Comparison of ENCODE assay signal across 9 mouse cellular contexts in the genomic region with DNA sequence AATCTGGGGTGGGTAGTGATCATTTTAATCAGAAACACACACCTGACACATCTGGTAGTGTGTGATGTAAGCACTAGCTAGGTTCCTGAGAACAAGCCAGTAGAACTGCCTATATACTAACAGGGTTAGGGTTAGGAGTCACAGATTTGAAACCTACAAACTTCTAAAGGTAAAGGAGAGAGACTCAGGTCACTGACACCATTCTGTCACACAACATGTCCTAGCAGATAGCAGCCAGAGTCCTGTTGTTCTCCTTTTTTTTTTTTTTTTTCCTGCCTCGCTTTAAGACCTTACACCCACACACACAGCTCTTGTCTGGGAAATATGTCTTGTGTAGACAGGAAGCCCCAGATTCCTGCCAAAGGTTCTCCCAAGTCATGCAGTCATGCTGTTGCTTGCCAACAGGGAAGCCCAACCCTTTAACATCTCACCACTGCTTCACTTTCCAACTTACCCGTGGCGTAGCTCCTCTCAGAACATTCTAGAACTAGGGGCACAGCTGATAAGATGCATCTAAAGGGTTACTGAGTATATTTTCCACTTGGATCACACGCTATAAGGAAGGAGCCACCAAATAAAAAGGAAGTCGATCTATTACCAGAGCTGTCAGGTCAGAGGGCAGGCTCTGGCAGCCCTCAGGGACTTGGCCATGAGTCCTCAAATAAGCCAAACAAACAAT. TPM values are rescaled to one million over a fixed set of nuclear protein-coding genes. Genes with fewer than 3 reads are reported as not detected.
DNase-seq lines count a peak whose midpoint lies in the region; ATAC-seq lines count a peak whose summit lies in the region.
"Had no signal": no experiment of that assay in that cellular context is flagged by ENCODE, and none has a peak within 500 bp of the region (broad histone marks: within the 10 kb centered on the region; RNA-seq: fewer than 3 reads in every experiment).

No protein-coding gene starts in this region.

- H3K27ac ChIP-seq in heart, embryonic 15.5 days = peak overlapping the region; percentile 31
- H3K27ac ChIP-seq: hindbrain, embryonic 15.5 days had no signal

- H3K4me2 ChIP-seq in heart, embryonic 15.5 days = no peak overlapping the region
- H3K4me2 ChIP-seq: hindbrain, embryonic 15.5 days had no signal

- H3K4me3 ChIP-seq in heart, embryonic 15.5 days = no peak overlapping the region
- H3K4me3 ChIP-seq: hindbrain, embryonic 15.5 days had no signal

- peak; percentile 83 for ATAC-seq in heart, embryonic 15.5 days (replicated peaks; ENCODE audit: insufficient number of reproducible peaks, insufficient read depth, low FRiP score, low read depth)
- ATAC-seq in erythroblast, adult 5-6 weeks (replicated peaks; ENCODE audit: low FRiP score, poor library complexity, severe bottlenecking) = no peak

- peak; percentile 11 for DNase-seq in cerebellum, adult 9-11 months
- no peak for DNase-seq in cerebellum, adult 11-12 months
- DNase-seq in adrenal gland, postnatal 14 days = peak; percentile 72
- peak; percentile 83 for DNase-seq in lung, postnatal 10 days
- DNase-seq in cerebellum, postnatal 14 days = no peak
- no peak for DNase-seq in layer of hippocampus, postnatal 10 days (ENCODE audit: low spot score in 2 of 2)

- H3K4me1 ChIP-seq in heart, embryonic 15.5 days (replicated peaks) = peaks cover 10% of the 10 kb centered on the region; the same call in 1 of the 2 replicates
- H3K4me1 ChIP-seq: hindbrain, embryonic 15.5 days had no signal

- WGBS in heart, embryonic 15.5 days = 31% methylated on average over 5 of the region's 5 CpGs

- no peaks in the 10 kb centered on the region for H3K9me3 ChIP-seq in heart, embryonic 15.5 days (replicated peaks)
- H3K9me3 ChIP-seq: hindbrain, embryonic 15.5 days had no signal

- no peaks in the 10 kb centered on the region; the same call in 1 of the 2 replicates for H3K36me3 ChIP-seq in heart, embryonic 15.5 days

- H3K9ac ChIP-seq in heart, embryonic 15.5 days = no peak overlapping the region
- H3K9ac ChIP-seq: hindbrain, embryonic 15.5 days had no signal

- H3K27me3 ChIP-seq in heart, embryonic 15.5 days = no peaks in the 10 kb centered on the region
- H3K27me3 ChIP-seq: hindbrain, embryonic 15.5 days had no signal

RNA-seq across cellular contexts. Expression of a gene that starts 45.8 kb away (rescaled TPM):
- total RNA-seq in adrenal gland, postnatal 14 days (2021) = 9.7 and 11.5 TPM in 2 replicates
- polyA plus RNA-seq in heart, embryonic 15.5 days (2015; fragmentation: Nextera tagmentation; extraction: Ambion mirVana) = 4.8 and 6.0 TPM in 2 replicates
- total RNA-seq in erythroblast, adult 5-6 weeks (2015; ENCODE audit: low replicate concordance) = 5.0 and 16.5 TPM in 2 replicates
- 2.3 and 3.6 TPM in 2 replicates for total RNA-seq in erythroblast, adult 5-6 weeks (2017; ENCODE audit: low replicate concordance)
- total RNA-seq in layer of hippocampus, postnatal 10 days (2021) = 10 to 100 TPM; 16.6 to 21.0 TPM

Comparison
In these comparisons a context has a peak if more than half of its experiments do, and no peak if none do; other contexts are left out.
1. DNase-seq: peak in cerebellum, adult 9-11 months (single experiment), adrenal gland, postnatal 14 days (single experiment) and lung, postnatal 10 days (single experiment); none in cerebellum, adult 11-12 months (single experiment), cerebellum, postnatal 14 days (0 of 2) and layer of hippocampus, postnatal 10 days (0 of 2).